Mouse (Mus musculus) duodenum, adult 2 months (tissue): ENCODE measurements around the gene Olfr1458. TPM values are rescaled to one million over a fixed set of nuclear protein-coding genes. Genes with fewer than 3 reads are reported as not detected.

Source experiments
- polyA plus RNA-seq: library from polyadenylated mRNA; depleted of rRNA; stranded (reverse); fragments of >200 nt; gene quantifications from 2 replicates; pipeline ENCODE4 v1.2.3, GENCODE M21; 2012; ENCODE audit warnings: low replicate concordance; rRNA removed

Olfr1458 gene
- not detected in 2 replicates for polyA plus RNA-seq

DNA sequence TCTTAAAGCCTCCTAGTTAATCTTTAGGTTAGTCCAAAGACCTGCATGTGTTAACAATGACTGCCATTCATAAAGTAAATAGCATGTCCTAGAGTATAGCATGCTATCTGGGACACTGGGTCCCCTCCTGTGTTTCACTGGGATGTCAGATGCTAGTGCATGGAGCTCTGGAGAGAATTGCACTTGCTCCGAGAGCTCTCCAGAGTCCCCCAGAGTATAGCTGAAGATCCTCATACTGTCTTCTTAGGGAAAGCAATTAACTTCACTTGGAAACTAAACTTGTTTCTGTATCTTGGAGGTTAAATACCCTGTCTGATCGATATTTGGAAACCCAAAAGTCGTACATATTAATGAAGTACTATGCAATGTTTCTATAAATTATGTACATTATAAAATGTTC is at the start of gene Olfr1458:
Gene Olfr1458, minus strand, starts transcription at position 101 of the 400 bp plus-strand sequence.

GRCm38 (mm10) chr19:13149449-13149848 is 42.9 kb upstream of the Olfr1458 start, which contains the start of gene Olfr1459:
Gene Olfr1459, minus strand, starts transcription at chr19:13149549.

GRCm38 (mm10) chr19:13097791-13098190 is 8.8 kb downstream of the Olfr1458 start, which contains the start of gene Olfr1457:
Gene Olfr1457, minus strand, starts transcription at chr19:13097891.

DNA sequence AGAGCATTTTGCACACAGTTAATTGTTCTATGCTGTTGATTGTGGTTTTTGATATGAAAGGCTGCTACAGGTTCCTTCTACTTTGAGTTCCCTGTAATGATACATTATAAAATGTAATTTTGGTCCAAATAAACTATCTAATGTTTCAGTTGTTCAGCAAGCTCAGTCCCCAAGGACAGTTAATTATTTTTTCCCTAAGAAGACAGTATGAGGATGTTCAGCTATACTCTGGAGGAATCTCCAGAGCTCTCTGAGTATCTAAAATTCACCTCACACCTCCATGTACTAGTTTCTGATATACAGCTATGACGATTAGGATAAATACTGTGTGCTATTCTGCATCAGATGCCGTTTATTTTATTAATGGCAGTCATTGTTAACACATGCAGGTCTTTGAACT is 46.3 kb downstream of the Olfr1458 start, which contains the start of gene Olfr1454:
Gene Olfr1454, plus strand, starts transcription at position 301 of the 400 bp plus-strand sequence.

Other genes starting within 250 kb of the Olfr1458 start
- gene Olfr1444, start 249.5 kb downstream of the Olfr1458 start, polyA plus RNA-seq: not detected in 2 replicates
- gene Olfr1445, start 222.9 kb downstream of the Olfr1458 start, polyA plus RNA-seq: not detected in 2 replicates
- gene Olfr1446, start 213.3 kb downstream of the Olfr1458 start, polyA plus RNA-seq: not detected in 2 replicates
- gene Olfr1447, start 203.0 kb downstream of the Olfr1458 start, polyA plus RNA-seq: not detected in 2 replicates
- gene Olfr1448, start 182.4 kb downstream of the Olfr1458 start, polyA plus RNA-seq: not detected in 2 replicates
- gene Olfr1449, start 175.9 kb downstream of the Olfr1458 start, polyA plus RNA-seq: not detected in 2 replicates
- gene Olfr1450, start 156.5 kb downstream of the Olfr1458 start, polyA plus RNA-seq: not detected in 2 replicates
- gene Olfr1451, start 111.8 kb downstream of the Olfr1458 start, polyA plus RNA-seq: not detected in 2 replicates
- gene Olfr1453, start 78.4 kb downstream of the Olfr1458 start, polyA plus RNA-seq: not detected in 2 replicates
- gene Olfr1454, start 46.2 kb downstream of the Olfr1458 start, polyA plus RNA-seq: not detected in 2 replicates
- gene Olfr1457, start 8.9 kb downstream of the Olfr1458 start, polyA plus RNA-seq: not detected in 2 replicates
- gene Olfr1459, start 42.8 kb upstream of the Olfr1458 start, polyA plus RNA-seq: not detected in 2 replicates
- not detected in 2 replicates for gene Olfr1461, start 56.2 kb upstream of the Olfr1458 start, polyA plus RNA-seq
- not detected in 2 replicates for gene Olfr1462, start 79.0 kb upstream of the Olfr1458 start, polyA plus RNA-seq
- not detected in 2 replicates for gene Olfr1463, start 124.6 kb upstream of the Olfr1458 start, polyA plus RNA-seq
- gene Olfr1465, start 208.8 kb upstream of the Olfr1458 start, polyA plus RNA-seq: not detected in 2 replicates
- not detected in 2 replicates for gene Olfr1466, start 232.1 kb upstream of the Olfr1458 start, polyA plus RNA-seq